Mouse (Mus musculus) liver, embryonic 13.5 days (tissue): Measurements from ENCODE around the gene Nabp1. TPM values are rescaled to one million over a fixed set of nuclear protein-coding genes. Genes with fewer than 3 reads are reported as not detected.
A peak's percentile ranks its signal among the peaks of the same experiment; 100 is the strongest.

ENCODE experiments used
- ATAC-seq: fragments of 200-750 bp; cut with Nextera tagmentation; 2 replicates; pipeline ENCODE4 v1.8.0; 2017; ENCODE audit warnings: low read depth, mild to moderate bottlenecking, moderate number of reproducible peaks, moderate library complexity
- DNase-seq: peaks from one replicate; pipeline ENCODE4 v3.0.0; 2022
- H3K27ac ChIP-seq: fragments of 300-500 bp; sonication (generic); 2 replicates; pipeline ENCODE4 v1.5.1; 2015; ENCODE audit warnings: moderate library complexity, mild to moderate bottlenecking, inconsistent platforms
- H3K27me3 ChIP-seq: fragments of 300-500 bp; sonication (generic); 2 replicates; pipeline ENCODE4 v1.6.1; 2015; ENCODE audit warnings: mild to moderate bottlenecking, inconsistent platforms
- H3K36me3 ChIP-seq: fragments of 300-500 bp; sonication (generic); 2 replicates; pipeline ENCODE4 v1.6.1; 2015; ENCODE audit warnings: mild to moderate bottlenecking, inconsistent platforms
- H3K4me1 ChIP-seq: fragments of 300-500 bp; sonication (generic); replicated peaks from 2 replicates; pipeline ENCODE4 v1.6.1; 2015; ENCODE audit warnings: inconsistent platforms
- H3K4me2 ChIP-seq: fragments of 300-500 bp; sonication (generic); 2 replicates; pipeline ENCODE4 v1.6.1; 2015; ENCODE audit warnings: inconsistent platforms, mild to moderate bottlenecking, moderate library complexity
- H3K4me3 ChIP-seq: fragments of 300-500 bp; sonication (generic); replicated peaks from 2 replicates; pipeline ENCODE4 v1.5.1; 2015; ENCODE audit warnings: mild to moderate bottlenecking, inconsistent platforms
- H3K9ac ChIP-seq: fragments of 300-500 bp; sonication (generic); 2 replicates; pipeline ENCODE4 v1.6.1; 2015; ENCODE audit warnings: mild to moderate bottlenecking, inconsistent platforms
- H3K9me3 ChIP-seq: fragments of 300-500 bp; sonication (generic); replicated peaks from 2 replicates; pipeline ENCODE4 v1.6.1; 2016; ENCODE audit warnings: inconsistent platforms
- WGBS: fragments of 180-500 bp; shearing (Covaris S2); methylation state at CpG from one replicate; pipeline ENCODE4 v1.1.7; 2015; ENCODE audit not compliant: insufficient replicate concordance; 5-methylcytosine and 5-hydroxymethylcytosine counted together
- polyA plus RNA-seq: library from polyadenylated mRNA; unstranded; fragments of >200 nt; fragmentation: Nextera tagmentation; extraction: Ambion mirVana; gene quantifications from 2 replicates; pipeline ENCODE4 v1.2.1, GENCODE M21; 2015

Nabp1 gene
- polyA plus RNA-seq, 1 experiment from 2014 or later, result 4.5 TPM

DNA sequence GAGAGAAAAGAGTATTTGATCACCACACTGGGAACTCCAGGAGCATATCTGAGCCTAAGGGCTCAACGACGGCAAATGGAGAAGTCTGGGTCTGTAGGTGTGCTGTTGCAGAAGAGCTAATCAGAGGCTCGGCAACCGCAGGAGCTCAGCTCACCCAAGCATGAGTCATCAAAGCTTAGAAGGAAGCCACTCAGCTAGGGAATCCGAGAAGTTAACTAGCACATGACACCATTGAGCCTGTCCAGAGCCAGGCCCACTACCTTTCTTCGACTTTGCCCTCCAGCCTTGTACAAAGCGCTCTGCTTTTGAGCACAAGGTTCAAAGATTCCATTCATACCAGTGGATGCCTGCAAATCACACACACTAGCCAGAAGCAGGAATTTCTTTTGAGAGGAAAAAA lies 30.9 kb upstream of the Nabp1 start:
- H3K36me3 ChIP-seq, result no peaks in the 10 kb centered on the region
- ATAC-seq (peak; percentile 83), DNase-seq (peak; percentile 3)
- 9% methylated on average over 7 of the region's 7 CpGs for WGBS
- no peaks in the 10 kb centered on the region for H3K27me3 ChIP-seq
- no peak overlapping the region for H3K4me3 ChIP-seq
- H3K4me2 ChIP-seq, result no peak overlapping the region
- H3K27ac ChIP-seq, result no peak overlapping the region; the same call in 1 of the 2 replicates
- H3K9ac ChIP-seq, result no peak overlapping the region
- peaks cover 16% of the 10 kb centered on the region for H3K4me1 ChIP-seq
- no peaks in the 10 kb centered on the region for H3K9me3 ChIP-seq

- Histone ChIP-seq H3K27me3 (no peaks in the 10 kb centered on the region), H3K36me3 (no peaks in the 10 kb centered on the region), H3K4me1 (peaks cover 16% of the 10 kb centered on the region), H3K27ac (no peak overlapping the region; the same call in 1 of the 2 replicates), H3K9me3 (no peaks in the 10 kb centered on the region), H3K9ac (no peak overlapping the region), H3K4me2 (no peak overlapping the region), H3K4me3 (no peak overlapping the region)
- DNase-seq, result no peak
- WGBS, result 41% methylated on average over 3 of the region's 3 CpGs
- ATAC-seq, result no peak
Measured at GRCm38 (mm10) chr1:51508543-51508942, 30.3 kb upstream of the Nabp1 start.

DNA sequence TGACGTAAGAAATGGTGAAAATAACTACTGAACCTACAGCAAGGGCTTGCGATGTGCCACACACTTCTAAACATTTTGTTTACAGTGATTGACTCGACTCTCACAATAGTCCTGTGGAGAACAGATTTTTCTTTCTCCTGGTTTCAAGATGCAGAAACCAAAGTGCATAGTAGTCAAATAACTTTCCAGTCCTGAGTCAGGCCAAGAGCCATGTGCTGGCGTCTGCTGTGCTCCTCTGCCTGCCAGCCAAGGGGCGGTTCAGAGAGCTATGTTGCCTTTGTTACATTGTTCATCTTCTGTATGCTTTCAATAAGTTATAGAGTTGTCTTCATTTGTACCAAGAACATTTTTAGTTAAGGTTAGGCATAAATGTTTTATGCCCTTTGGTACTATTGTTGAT lies 29.2 kb upstream of the Nabp1 start:
- WGBS, result 71% methylated on average over 5 of the region's 5 CpGs
- H3K4me2 ChIP-seq, result no peak overlapping the region
- peaks cover 16% of the 10 kb centered on the region for H3K4me1 ChIP-seq
- H3K27ac ChIP-seq, result no peak overlapping the region
- DNase-seq, result no peak
- no peaks in the 10 kb centered on the region for H3K27me3 ChIP-seq
- H3K9me3 ChIP-seq, result no peaks in the 10 kb centered on the region
- no peak overlapping the region for H3K9ac ChIP-seq
- ATAC-seq, result no peak
- no peaks in the 10 kb centered on the region for H3K36me3 ChIP-seq
- H3K4me3 ChIP-seq, result no peak overlapping the region

GRCm38 (mm10) chr1:51506236-51506635 lies 28.0 kb upstream of the Nabp1 start:
- ATAC-seq, result no peak
- H3K27me3 ChIP-seq, result no peaks in the 10 kb centered on the region
- 55% methylated on average over 4 of the region's 4 CpGs for WGBS

DNA sequence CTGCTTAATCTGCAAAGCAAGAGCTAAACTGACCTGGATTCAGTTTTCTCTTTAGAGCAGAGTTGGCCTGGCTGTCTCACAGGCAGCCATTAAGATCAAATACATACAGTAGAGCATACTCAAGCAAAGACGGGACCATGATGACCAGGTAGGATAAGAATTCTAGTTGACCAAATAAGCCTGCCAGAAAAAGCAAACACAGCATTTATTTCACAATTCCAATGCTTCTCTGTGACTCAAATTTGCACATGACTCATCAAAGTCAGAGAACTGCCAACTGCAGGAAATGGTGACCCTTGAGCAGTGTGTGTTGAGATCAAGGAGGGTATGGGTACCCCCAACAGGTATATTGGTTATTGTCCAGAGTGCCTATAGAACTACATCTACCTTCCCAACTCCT lies 27.4 kb upstream of the Nabp1 start:
- no peaks in the 10 kb centered on the region for H3K27me3 ChIP-seq
- peaks cover 16% of the 10 kb centered on the region for H3K4me1 ChIP-seq
- no peaks in the 10 kb centered on the region for H3K9me3 ChIP-seq
- H3K4me2 ChIP-seq, result no peak overlapping the region
- H3K4me3 ChIP-seq, result no peak overlapping the region
- no peak overlapping the region for H3K9ac ChIP-seq
- no peak overlapping the region for H3K27ac ChIP-seq
- WGBS, result 50% methylated on average over 1 of the region's 1 CpGs
- ATAC-seq (no peak), DNase-seq (no peak)
- H3K36me3 ChIP-seq, result no peaks in the 10 kb centered on the region

More at GRCm38 (mm10) chr1:51506236-51506635, 28.0 kb upstream of the Nabp1 start:
- no peak overlapping the region for H3K9ac ChIP-seq
- peaks cover 16% of the 10 kb centered on the region for H3K4me1 ChIP-seq
- DNase-seq, result no peak
- H3K36me3 ChIP-seq, result no peaks in the 10 kb centered on the region
- H3K4me3 ChIP-seq, result no peak overlapping the region
- no peak overlapping the region for H3K4me2 ChIP-seq
- H3K9me3 ChIP-seq, result no peaks in the 10 kb centered on the region
- no peak overlapping the region for H3K27ac ChIP-seq

GRCm38 (mm10) chr1:51503055-51503454 lies 24.8 kb upstream of the Nabp1 start:
- 25% methylated on average over 2 of the region's 2 CpGs for WGBS
- peaks cover 7% of the 10 kb centered on the region; the same call in 1 of the 2 replicates for H3K4me1 ChIP-seq
- no peak for DNase-seq
- no peak overlapping the region for H3K4me2 ChIP-seq
- no peak overlapping the region for H3K27ac ChIP-seq
- ATAC-seq, result no peak
- H3K9ac ChIP-seq, result no peak overlapping the region
- no peak overlapping the region for H3K4me3 ChIP-seq
- no peaks in the 10 kb centered on the region for H3K27me3 ChIP-seq
- no peaks in the 10 kb centered on the region for H3K36me3 ChIP-seq
- H3K9me3 ChIP-seq, result no peaks in the 10 kb centered on the region

DNA sequence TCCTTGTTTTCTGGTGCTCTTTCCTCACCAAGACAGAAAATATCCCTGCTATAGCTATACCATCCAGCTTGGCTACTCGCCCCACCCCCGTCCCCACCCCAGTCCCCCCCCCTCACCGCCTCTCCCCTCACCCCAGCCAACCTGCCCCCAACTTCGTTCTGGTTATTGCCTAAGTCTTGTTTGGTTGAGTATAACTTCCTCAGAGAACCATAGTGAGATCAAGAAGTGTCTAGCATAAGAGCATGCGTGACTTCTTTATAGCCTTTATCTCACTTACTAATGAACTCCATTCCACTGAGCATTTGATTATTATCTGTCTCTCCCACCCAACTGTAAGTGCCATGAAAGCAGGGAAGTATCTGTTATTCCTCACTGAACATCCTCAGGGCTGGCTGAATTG lies 24.1 kb upstream of the Nabp1 start:
- H3K27me3 ChIP-seq, result no peaks in the 10 kb centered on the region
- DNase-seq, result no peak
- WGBS, result 63% methylated on average over 5 of the region's 5 CpGs
- no peak overlapping the region for H3K4me3 ChIP-seq
- ATAC-seq, result no peak
- no peak overlapping the region for H3K27ac ChIP-seq
- no peaks in the 10 kb centered on the region for H3K9me3 ChIP-seq
- H3K4me1 ChIP-seq, result peaks cover 6% of the 10 kb centered on the region; the same call in 1 of the 2 replicates
- no peak overlapping the region for H3K9ac ChIP-seq
- no peaks in the 10 kb centered on the region for H3K36me3 ChIP-seq
- H3K4me2 ChIP-seq, result no peak overlapping the region

DNA sequence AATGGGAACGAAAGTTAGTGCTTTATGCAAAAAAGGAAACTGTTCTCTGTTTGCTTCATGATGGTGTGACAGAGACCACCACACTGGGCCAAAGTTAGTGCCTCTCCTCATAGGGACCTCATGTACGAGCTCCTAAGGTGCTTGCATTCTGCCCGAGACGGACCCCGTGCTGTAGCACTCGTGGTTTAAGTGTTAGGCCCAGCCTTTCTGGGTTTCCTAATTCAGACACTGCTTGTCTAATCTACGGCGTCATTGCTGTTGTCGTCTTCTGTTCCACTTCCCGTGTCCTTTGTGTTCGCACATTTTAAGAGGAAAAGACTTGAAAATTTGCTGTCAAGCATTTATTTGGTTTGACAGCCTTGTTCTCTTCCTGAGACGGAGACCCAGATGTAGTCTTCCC lies 23.0 kb upstream of the Nabp1 start:
- Histone ChIP-seq H3K36me3 (no peaks in the 10 kb centered on the region), H3K27ac (no peak overlapping the region), H3K4me1 (0 out of 2 replicates have a peak, but pooled peaks cover 3% of the 10 kb centered on the region), H3K9ac (no peak overlapping the region), H3K9me3 (no peaks in the 10 kb centered on the region), H3K4me3 (no peak overlapping the region), H3K27me3 (no peaks in the 10 kb centered on the region), H3K4me2 (no peak overlapping the region)
- DNase-seq (no peak), ATAC-seq (no peak)
- 37% methylated on average over 12 of the region's 12 CpGs for WGBS

GRCm38 (mm10) chr1:51498601-51499098 lies 20.4 kb upstream of the Nabp1 start:
- no peaks in the 10 kb centered on the region for H3K9me3 ChIP-seq
- H3K4me2 ChIP-seq, result no peak overlapping the region
- WGBS, result 39% methylated on average over 2 of the region's 2 CpGs
- H3K27ac ChIP-seq, result no peak overlapping the region
- no peaks in the 10 kb centered on the region for H3K27me3 ChIP-seq
- no peak for ATAC-seq
- no peak overlapping the region for H3K4me3 ChIP-seq
- H3K36me3 ChIP-seq, result no peaks in the 10 kb centered on the region
- no peaks in the 10 kb centered on the region for H3K4me1 ChIP-seq
- no peak overlapping the region for H3K9ac ChIP-seq
- no peak for DNase-seq

DNA sequence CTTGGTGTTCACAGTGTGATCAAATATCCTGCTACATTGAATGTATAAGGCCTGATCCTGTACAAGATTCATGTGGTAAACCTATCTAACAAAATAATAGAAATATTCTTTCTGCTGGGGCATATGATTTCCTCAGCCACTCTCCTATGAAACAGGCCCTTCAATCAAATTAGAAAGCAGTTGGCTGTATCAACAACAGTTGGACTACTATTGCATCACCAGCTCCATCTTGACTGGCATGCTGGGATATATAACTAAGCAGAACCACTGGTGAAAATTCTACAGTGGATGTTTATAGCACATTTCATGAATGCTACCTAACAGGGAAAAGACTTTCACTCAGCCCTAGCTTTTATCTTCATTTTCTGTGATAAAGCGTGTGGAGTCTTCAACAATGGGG lies 17.9 kb upstream of the Nabp1 start:
- no peak overlapping the region for H3K27ac ChIP-seq
- H3K4me2 ChIP-seq, result no peak overlapping the region
- 54% methylated on average over 1 of the region's 1 CpGs for WGBS
- no peaks in the 10 kb centered on the region for H3K27me3 ChIP-seq
- ATAC-seq (no peak), DNase-seq (no peak)
- no peaks in the 10 kb centered on the region for H3K36me3 ChIP-seq
- no peaks in the 10 kb centered on the region for H3K9me3 ChIP-seq
- no peak overlapping the region for H3K4me3 ChIP-seq
- H3K9ac ChIP-seq, result no peak overlapping the region
- H3K4me1 ChIP-seq, result no peaks in the 10 kb centered on the region

- DNase-seq, result no peak
- H3K4me1 ChIP-seq, result no peaks in the 10 kb centered on the region
- H3K4me3 ChIP-seq, result no peak overlapping the region
- no peak overlapping the region for H3K9ac ChIP-seq
- H3K36me3 ChIP-seq, result no peaks in the 10 kb centered on the region
- H3K4me2 ChIP-seq, result no peak overlapping the region
- 58% methylated on average over 7 of the region's 7 CpGs for WGBS
- H3K27me3 ChIP-seq, result no peaks in the 10 kb centered on the region
- no peaks in the 10 kb centered on the region for H3K9me3 ChIP-seq
- ATAC-seq, result no peak
- no peak overlapping the region for H3K27ac ChIP-seq
Measured at GRCm38 (mm10) chr1:51493592-51494307, 15.5 kb upstream of the Nabp1 start.

GRCm38 (mm10) chr1:51486291-51486690 lies 8.1 kb upstream of the Nabp1 start:
- Histone ChIP-seq H3K9ac (no peak overlapping the region), H3K36me3 (no peaks in the 10 kb centered on the region), H3K4me2 (no peak overlapping the region), H3K4me3 (no peak overlapping the region), H3K4me1 (no peaks in the 10 kb centered on the region), H3K9me3 (no peaks in the 10 kb centered on the region), H3K27me3 (no peaks in the 10 kb centered on the region), H3K27ac (no peak overlapping the region)
- ATAC-seq, result no peak
- 77% methylated on average over 1 of the region's 1 CpGs for WGBS
- DNase-seq, result no peak
